Mouse (Mus musculus): ENCODE measurements around the gene Lrrc66. TPM values are rescaled to one million over a fixed set of nuclear protein-coding genes. Genes with fewer than 3 reads are reported as not detected.

Gene Lrrc66
- total RNA-seq (2023): not detected

DNA sequence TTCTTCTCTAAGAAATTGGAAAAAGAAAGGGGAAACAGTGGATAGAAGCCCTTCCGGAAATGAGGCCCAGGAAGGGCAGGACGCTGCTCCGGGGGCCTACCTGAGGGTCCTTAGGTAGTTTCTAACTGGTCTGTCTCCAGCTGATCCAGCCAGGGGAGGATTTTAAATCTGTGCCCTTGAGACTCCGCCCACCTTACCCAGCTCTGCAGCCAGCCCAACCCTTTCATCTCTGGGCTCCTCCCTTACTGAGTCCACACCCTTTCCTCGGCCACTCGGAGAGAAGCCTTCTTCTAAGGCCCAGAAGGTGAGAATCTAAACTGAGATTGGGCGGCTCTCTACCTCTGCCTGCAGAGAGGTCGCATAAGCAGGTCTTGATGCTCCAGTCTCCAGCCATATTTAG is at the start of gene Lrrc66:
Gene Lrrc66 (minus strand): TSS at position 236 of the 400 bp plus-strand sequence.

DNA sequence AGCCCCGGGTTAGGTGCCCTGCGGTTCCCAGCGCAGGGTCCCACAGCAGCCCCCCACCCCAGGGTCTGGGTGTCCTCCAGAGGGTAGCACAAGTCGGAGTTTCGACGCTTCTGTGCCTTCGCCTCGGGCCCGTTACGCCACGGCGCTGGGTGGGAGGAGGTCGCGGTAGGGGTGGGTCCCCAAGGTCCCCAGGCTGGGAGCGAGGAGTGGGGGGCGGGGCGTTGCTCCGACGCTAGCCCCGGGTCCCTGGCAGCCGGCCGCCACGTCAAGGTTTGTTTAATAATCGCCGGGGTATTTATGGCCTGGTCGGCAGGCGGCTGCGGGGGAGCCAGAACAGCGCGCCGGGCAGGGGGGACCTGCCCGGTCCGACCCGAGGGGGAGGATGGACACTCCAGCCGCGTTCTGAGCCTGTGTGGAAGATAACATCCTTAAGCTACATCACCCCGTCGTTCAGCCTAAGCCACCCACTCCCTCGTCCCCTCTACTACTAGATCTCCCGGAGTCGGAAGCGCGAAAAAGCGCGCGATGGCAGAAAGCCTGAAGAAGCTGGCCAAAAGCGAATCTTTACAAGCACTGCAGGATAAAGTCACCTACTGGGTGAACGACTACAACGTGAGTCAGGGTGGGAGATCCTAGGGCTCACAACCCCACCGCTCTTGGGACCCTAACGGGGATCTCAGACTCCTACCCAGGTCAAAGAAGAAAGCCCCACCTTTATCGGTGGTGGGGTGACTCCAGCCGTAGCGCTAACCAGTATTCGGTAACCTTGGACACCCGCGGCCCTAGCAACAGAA is 18.9 kb upstream of the Lrrc66 start, which contains the start of gene Spata18:
Gene Spata18 (plus strand): TSS at position 319 of the 794 bp plus-strand sequence.

DNA sequence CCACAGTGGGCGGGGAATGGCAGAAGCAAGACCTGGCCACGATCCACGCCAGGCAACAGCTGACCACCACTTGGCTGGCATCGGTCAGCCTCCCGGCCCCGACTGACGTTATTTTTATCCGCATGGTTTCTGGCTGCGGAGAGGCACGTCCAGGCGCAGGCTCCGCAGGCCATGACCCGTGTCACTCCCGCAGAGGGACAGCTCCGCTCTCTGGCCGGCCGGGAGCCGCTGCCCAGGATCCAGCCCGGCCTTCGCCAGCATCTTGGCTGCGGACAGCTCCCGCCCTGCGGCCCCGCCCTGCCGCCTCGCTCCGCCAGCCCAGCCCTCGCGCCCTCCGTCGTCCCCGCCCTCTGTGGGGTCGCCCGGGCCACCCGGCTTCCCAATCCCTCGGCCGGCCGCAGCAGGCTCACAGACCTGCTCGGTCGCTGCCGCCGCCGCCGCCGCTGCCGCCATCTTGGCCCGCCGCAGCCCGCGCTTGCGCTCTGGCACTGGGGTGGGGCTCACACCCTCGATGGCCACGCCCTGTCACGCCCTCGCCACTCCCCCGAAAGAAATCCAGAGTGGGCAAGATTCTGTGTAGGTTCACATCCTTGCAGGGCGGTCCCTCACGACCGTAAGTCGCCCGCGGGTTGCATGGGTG is 15.1 kb upstream of the Lrrc66 start, which contains the start of gene Sgcb:
Gene Sgcb (minus strand): TSS at position 530 of the 640 bp plus-strand sequence.

Other genes with a start within 250 kb of the Lrrc66 start
- not detected for gene Cwh43, start 226.5 kb downstream of the Lrrc66 start, total RNA-seq (2023)
- gene Dcun1d4, start 151.5 kb downstream of the Lrrc66 start, total RNA-seq (2023): 1 to 10 TPM; 5.8 to 5.9 TPM
- gene Sgcb, start 15.3 kb upstream of the Lrrc66 start, total RNA-seq (2023): 1 to 10 TPM; 3.6 to 4.3 TPM
- not detected for gene Spata18, start 18.9 kb upstream of the Lrrc66 start, total RNA-seq (2023)

Data from monocyte, adult 59 days (primary cell).